Mouse (Mus musculus) left cerebral cortex, adult 9 months (tissue): ENCODE measurements around the gene Cops2.

ENCODE experiments used
- DNase-seq, 2 experiments: peaks; one replicate each; pipeline ENCODE4 v3.0.0; 2022; ENCODE audit warnings: low spot score in 2 of 2

Gene Cops2

GRCm38 (mm10) chr2:125858521-125859280, at the start of gene Cops2, which contains the start of gene Galk2:
Gene Cops2, minus strand, starts transcription at chr2:125859139.
Gene Galk2, plus strand, starts transcription at chr2:125859109.
- peak; percentile 85 to 97 for DNase-seq

GRCm38 (mm10) chr2:125907580-125908255, 48.8 kb upstream of the Cops2 start:
- no peak for DNase-seq

GRCm38 (mm10) chr2:125906407-125907066, 47.6 kb upstream of the Cops2 start:
- DNase-seq, result no peak

GRCm38 (mm10) chr2:125901426-125901825, 42.5 kb upstream of the Cops2 start:
- no peak for DNase-seq

- DNase-seq, result no peak
These were observed 42.0 kb upstream of the Cops2 start for GRCm38 (mm10) chr2:125900797-125901410.

- DNase-seq, result no peak
These were observed 37.4 kb upstream of the Cops2 start for GRCm38 (mm10) chr2:125896355-125896754.

- peak in 1 of 2 experiments; percentile 7 for DNase-seq
These were observed 36.2 kb upstream of the Cops2 start for GRCm38 (mm10) chr2:125895099-125895498.

- peak in 1 of 2 experiments; percentile 11 for DNase-seq
These were observed 34.2 kb upstream of the Cops2 start for GRCm38 (mm10) chr2:125893096-125893495.

- DNase-seq, result no peak
These were observed 27.1 kb upstream of the Cops2 start for GRCm38 (mm10) chr2:125885891-125886576.

- no peak for DNase-seq
These were observed 11.2 kb upstream of the Cops2 start for GRCm38 (mm10) chr2:125870159-125870558.

GRCm38 (mm10) chr2:125868301-125868700, 9.4 kb upstream of the Cops2 start:
- DNase-seq, result no peak

- DNase-seq, result peak in 1 of 2 experiments; percentile 47
These were observed 7.3 kb upstream of the Cops2 start for GRCm38 (mm10) chr2:125866058-125866740.

- DNase-seq, result no peak
These were observed 6.6 kb upstream of the Cops2 start for GRCm38 (mm10) chr2:125865585-125865984.

GRCm38 (mm10) chr2:125864551-125864950, 5.6 kb upstream of the Cops2 start:
- no peak for DNase-seq

GRCm38 (mm10) chr2:125863799-125864198, 4.9 kb upstream of the Cops2 start:
- no peak for DNase-seq

GRCm38 (mm10) chr2:125857707-125858106, 1.2 kb downstream of the Cops2 start:
- DNase-seq, result no peak

- DNase-seq, result no peak
These were observed 7.7 kb downstream of the Cops2 start for GRCm38 (mm10) chr2:125851237-125851636.

- DNase-seq, result no peak
These were observed 20.1 kb downstream of the Cops2 start for GRCm38 (mm10) chr2:125838708-125839284.

GRCm38 (mm10) chr2:125838091-125838490, 20.8 kb downstream of the Cops2 start:
- DNase-seq, result no peak

- no peak for DNase-seq
These were observed 29.0 kb downstream of the Cops2 start for GRCm38 (mm10) chr2:125829924-125830323.
